Mouse (Mus musculus): ENCODE measurements at regions not wholly inside any gene's neighbourhood (a gene's known extent, or its start where the extent isn't known, plus 50 kb on each side); places are given as distances from the start of the nearest gene placed in this dataset.

DNA sequence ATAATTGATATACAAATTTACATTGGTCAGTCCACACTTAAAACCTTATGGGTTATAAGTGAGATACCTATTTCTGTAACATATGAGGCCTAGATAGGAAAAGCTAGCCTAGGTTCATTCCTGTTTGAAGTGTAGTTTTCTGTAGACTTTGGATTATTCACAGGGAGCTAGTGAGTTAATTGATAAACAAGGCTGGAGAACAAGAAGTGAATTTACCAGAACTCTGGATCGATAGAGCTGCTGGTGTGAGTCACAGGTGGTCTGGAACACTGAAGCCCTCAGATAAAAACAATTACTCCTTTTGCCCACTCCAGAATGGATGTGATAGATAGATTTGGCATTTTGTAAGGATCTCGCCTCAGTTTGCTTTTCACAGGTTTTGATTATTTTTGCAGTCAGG lies 62.0 kb upstream of the Rtl1 start:
- DNase-seq (ENCODE audit: low spot score): no peak

DNA sequence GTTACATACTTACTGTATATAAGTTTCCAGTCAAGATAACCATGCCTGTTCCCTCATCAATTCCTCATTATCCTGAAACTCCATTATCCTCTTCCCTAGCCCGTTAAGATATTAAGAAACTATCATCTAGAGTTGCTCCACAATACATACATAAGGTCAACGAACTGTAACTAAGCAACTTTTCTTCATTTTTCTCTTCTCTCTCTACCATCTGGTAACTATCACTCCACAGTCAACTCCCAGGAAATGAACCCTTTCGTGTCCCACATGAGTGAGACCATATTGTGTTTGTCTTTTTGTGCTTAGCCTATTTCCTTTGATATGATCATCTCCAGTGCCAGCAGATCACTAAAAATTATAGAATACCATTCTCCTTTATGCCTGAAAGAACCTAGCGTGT lies 74.6 kb upstream of the Rtl1 start:
- DNase-seq (ENCODE audit: low spot score): no peak

DNA sequence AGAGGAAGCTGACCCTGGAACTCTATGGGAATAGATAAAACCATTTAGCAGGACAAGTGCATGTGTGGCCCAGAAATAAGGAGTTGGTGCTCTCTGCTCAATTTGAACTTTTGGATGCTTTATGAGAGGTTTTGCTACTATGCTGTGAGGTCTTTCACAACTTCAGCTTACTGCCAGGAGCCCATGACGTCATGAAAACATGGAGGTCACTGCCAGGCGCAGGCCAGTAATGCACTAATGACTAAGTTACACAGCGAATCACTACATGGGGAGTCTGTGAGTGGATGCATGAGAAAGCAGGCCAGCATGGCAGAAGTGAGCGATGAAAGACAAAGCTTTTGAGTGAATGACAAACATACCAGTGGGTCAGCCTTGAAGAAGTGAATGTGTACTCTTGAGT lies 93.9 kb upstream of the Rtl1 start:
- no peak for DNase-seq (ENCODE audit: low spot score)

DNA sequence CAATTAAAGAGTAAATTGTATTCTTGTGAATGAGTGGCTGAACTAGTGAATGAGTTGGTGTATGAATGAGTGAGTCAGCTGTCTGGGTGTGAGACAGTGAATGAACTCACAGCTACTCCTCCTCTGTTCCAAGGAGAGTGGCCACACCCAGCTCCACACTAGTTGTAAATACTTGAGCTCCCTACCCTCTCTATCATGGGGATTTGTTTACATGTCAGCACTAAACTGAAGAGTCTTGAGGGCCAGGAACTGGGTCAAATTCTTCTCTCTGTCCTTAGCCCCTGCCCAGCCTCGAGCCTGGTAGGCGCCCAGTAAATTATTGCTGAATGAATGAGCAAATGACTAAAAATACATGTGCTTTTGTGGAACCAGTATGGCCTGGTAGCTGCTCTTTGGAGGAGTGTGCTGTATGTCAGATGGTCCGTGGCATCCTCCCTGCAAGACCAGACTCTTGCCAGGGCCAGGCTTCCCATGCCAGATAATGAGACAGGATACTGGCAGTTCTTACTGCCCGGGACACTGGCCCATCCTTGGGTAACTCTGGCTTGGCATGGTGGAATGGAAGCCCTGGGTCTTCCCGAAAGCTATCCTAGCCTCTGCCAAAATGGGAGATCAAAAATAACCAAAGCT lies 94.8 kb upstream of the Rtl1 start:
- DNase-seq (ENCODE audit: low spot score): no peak

DNA sequence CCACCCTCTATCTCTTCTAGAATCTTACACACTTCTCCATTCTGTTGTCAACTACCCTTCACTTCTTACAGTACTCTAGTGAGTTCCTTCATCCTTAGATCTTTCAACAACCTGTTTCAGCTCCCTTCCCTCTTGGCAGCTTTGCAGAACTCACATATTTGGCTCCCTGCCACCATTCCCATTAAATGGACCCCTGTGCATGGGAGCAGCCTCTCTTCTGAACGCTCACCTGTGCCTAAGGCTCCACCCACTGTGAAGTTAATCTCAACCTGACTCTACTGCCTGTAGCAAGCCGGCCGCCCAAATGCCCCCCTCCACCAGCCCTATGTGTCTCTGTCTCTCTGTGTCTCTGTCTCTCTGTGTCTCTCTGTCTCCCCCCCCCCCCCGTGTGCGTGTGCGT lies 106.7 kb upstream of the Rtl1 start:
- DNase-seq (ENCODE audit: low spot score): no peak

DNA sequence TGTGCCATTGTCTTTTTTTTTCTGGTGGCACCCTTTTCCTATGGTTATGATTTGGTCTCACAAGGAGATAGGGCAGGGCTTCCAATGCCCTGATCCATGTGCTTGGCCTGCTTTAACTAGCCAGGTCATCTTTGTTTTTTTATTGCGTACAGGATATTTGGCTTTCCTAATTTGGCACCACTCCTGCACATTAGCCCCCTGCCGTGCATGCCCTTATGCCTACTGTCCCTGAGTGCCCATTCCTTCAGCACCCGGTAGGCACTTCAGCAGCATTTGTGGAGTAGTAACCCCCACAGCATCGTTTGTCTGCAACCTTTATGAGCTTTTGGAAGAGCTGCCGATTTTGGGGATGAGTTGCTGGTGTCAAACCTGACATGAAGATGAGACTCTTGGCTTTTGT lies 109.5 kb upstream of the Rtl1 start:
- DNase-seq (ENCODE audit: low spot score): no peak

DNA sequence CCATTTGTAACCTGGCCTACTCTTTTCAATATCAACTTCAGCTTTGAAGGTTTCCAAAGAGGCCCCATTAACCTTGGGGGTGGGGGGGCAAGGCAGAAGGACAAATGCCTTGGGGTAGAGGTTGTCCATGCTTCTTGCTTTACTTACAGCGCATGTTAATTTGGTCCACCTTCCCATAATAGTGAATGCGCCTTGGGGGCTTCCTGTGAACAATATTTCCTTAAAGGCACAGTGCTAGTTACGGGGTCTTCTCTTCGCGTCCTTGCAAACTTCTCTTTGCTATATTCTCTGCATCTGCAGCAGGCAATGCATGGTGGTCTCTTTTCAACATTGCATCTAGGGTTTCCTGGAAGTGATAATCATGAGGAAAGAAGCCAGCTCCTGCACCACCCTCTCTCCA lies 111.3 kb upstream of the Rtl1 start:
- DNase-seq (ENCODE audit: low spot score): no peak

DNA sequence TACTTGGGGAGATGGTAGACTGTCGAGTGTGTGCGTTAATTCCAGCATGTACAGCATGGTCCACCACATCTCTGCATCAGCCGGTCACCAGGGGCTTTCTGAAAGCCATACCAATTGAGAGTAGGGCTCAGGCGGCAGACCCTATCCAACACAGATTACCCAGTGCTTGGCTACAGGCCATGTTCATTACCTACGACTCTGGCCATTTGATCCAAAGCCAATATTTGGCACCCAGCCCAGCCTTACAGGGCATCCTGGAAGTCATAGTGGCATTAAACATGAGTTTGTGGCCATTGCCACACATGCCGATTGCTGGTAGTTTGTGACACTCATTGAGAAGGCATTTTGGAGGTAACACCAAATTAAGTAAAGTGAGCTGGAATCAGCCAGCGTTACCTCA lies 111.8 kb upstream of the Rtl1 start:
- DNase-seq (ENCODE audit: low spot score): no peak

DNA sequence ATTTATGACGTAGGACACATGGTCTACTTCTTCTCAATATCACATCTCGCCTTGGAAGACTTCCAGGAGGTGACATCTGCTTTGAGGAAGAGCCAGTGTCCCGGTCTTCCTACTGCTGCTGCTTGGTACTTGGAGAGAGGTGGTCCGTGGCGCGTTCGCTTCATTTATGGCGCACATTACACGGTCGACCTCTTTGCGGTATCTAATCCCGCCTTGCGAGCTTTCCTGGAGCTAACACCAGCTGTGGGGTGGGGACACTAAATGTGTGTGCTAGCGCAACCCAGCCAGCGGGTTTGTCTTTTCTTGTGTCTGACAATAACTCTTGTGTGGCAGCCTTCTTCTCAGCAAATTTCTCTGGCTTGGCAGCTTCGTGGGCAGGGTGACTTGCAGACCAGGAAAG lies 112.3 kb upstream of the Rtl1 start:
- no peak for DNase-seq (ENCODE audit: low spot score)

DNA sequence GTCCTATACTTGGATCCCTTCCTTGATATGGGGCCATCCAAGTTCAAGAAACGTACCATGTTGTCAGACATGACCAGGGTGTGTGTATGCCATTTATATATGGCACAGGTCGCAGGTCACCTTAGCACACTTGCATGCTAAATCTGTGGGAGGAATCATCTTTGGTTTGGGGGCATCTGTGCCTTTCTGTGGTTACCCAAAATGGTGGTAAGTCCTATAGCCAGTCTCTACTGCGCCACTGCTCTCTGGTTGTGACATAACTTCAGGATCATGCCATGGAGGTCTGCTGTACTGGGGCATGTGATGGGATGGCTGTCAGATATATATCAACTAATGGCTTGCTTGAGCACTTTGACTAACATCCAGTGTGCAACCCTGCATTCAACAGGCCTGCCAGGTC lies 112.9 kb upstream of the Rtl1 start:
- DNase-seq (ENCODE audit: low spot score): no peak

DNA sequence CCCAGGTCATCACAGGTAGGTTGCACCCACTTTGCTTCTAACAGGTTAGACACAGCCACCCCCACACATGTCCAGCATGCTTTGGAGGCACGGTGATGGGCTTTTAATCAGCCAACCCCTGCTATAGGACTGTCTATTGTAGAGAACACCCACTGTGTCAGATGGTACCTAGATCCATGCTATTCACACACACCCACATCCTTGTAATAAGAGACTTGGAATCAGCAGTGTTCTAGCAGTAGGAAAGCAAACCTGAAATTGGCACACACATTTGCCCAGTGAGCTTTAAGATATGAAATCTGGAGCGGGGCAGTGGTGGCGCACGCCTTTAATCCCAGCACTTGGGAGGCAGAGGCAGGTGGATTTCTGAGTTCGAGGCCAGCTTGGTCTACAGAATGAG lies 113.9 kb upstream of the Rtl1 start:
- DNase-seq (ENCODE audit: low spot score): no peak

DNA sequence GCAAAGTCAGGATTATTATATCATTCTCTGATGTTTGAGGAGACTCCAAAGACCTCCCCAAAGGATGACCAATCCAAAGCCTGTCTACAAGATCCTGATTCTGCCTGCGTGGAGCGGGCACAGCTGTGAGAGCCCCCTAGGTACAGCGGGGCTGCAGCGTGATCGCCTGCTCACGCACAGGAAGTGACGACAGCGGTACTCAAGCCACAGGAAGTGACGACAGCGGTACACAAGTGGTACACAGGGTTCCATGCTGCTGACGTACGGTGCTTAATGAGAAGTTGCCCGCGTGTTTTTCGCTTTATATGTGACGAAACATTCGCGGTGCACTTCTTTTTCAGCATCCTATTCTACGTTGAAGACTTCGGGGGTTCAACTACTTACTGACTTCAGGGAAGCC lies 116.9 kb upstream of the Rtl1 start:
- no peak for DNase-seq (ENCODE audit: low spot score)

DNA sequence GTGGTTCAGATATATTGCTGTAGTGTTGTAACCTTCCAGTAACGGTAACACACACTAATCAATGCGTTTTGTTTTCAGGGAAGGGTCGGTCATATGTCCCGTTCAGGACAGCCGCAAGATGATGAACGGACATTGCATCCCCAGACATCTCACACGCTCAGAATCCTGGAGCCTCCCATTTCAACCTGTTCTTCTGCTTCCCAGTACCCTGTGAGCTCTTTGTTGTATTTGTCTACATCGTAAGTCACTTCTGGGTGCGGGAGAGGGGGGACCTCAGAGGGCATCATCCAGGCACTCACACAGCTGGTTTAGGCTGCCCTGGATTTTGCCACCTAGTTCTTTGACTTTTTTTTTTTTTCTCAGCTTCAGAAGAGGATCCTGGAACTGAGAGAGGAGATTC lies 117.9 kb upstream of the Rtl1 start:
- no peak for DNase-seq (ENCODE audit: low spot score)

DNA sequence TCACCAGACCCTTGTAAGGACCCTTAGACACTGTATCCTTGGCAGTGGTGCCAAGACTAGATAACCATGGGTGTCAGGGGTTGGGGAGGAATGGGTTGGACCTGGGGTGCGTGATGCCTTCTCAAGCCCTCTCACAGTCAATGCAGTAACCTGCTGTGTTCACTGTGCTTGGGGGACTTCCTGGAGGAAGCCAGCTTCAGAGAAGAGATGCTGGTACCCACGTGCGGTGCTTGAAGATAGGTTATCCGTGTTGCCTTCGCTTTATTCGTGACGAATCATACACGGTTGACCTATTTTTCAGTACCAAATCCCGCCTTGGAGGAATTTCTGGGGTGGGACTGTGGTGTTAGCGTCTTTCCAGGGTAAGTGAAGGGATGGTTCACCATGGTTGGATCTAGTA lies 138.1 kb upstream of the Rtl1 start:
- no peak for DNase-seq (ENCODE audit: low spot score)

DNA sequence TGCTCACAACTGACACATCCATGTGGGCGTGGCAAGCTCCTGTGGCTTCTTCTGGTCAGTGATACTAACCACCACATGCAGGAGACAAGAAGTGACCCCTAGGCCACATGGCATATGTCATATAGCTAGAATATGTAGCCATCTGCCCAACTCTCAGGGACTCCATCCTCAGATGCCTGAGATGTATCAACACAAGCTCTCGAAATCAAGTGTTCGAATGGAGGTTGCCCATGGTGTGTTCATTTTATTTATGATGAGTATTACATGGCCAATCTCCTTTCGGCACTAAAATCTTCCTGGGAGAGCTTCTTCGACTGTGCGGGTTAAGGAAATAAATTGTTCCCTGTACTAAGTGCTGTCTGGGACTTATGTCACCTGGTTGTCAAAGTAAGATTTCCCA lies 138.8 kb upstream of the Rtl1 start:
- DNase-seq (ENCODE audit: low spot score): no peak

DNA sequence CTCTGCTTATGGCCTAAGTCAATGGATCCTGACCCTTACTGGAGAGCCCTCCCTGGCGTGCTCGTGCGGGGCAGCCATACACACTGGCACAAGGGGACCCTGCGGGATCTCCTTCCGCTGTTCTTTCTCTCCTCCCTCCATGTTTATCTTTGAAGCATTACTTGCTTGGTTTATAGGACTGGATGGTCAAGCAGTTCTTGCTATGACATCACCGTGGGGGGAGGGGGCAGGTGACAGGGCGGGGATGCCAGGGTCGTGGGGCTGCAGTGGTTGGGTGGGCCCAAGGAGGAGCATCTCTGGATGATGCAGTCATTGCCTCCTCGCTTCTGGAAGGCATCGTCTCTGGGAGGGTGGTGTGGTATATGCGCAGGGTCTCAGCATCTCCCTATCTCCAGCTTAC lies 142.4 kb upstream of the Rtl1 start:
- DNase-seq (ENCODE audit: low spot score): no peak

DNA sequence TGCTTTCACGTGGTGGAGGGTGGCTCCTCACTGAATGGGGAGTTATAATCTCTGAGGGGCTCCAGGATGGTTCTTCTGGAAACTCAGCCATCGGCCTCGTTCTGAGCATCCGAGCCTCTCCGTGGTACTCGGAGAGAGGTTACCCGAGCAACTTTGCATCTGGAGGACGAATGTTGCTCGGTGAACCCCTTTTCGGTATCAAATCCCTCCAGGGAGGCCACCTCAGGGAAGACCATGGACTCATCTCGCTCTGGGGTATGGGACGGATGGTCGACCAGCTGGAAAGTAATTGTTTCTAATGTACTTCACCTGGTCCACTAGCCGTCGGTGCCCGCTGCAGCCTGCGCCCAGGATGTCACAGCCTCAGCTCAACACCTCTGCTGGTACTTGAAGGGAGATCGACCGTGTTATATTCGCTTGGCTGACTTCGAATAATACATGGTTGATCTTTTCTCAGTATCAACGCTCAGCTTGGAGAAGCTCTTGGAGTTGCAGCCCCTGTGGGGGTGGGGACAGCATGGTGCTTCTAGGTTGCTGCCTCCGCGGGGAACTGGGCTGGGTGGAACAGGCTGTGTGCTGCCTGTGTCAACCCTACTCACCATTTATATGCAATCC lies 143.0 kb upstream of the Rtl1 start:
- DNase-seq (ENCODE audit: low spot score): no peak

DNA sequence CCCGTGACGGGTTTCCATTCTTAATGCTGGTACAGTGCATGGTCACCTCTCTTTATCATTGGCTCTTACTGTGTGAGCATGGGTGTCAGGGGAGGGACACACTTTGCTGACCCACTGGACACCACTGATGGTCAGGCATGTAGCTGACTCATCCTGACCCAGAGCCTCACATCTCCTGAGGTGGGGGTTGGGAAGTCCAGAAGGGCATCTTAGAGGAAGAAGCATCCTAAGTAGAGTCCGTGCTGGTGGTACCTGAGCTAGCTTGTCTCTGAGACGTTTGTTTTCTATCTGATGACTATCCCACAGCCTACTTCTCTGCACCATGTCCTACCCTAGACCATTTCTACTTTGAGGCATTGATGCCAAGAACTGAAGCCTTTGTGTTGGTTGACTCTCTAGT lies 144.1 kb upstream of the Rtl1 start:
- no peak for DNase-seq (ENCODE audit: low spot score)

DNA sequence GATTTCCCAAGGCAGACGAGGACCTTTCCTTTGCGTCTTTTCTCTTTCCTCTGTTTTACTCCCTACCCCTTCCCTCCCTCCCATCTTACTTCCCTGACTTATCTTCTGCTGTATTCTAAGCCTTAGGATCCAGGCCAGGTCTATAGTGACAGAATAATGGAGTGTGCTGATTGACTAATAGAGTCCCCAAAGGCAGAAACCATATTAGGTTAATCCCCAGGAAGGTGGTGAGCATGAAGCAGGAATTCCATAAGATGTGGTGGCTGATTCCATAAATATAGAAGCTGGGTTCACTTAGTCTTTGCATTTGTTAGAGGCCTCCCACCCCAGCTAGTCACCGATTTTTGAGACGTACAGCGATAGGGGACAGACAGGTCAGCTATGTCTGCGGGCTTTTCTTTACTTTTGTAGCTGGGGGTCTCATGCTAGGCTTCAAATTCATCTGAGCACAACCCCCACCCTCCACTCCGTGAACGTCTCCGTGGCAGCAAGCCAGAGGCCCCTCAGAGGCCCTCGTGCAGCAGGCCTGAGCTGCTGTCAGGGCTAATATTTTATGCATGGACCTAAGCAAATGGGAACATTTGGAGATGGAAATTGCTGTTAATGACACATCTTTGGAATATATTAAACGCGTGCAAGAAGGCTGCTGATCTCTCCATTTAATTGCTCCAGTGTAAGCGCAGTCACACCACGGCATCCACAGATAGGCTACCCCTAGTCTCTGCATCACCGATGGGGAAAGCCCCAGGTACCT lies 145.8 kb upstream of the Rtl1 start:
- DNase-seq (ENCODE audit: low spot score): no peak

DNA sequence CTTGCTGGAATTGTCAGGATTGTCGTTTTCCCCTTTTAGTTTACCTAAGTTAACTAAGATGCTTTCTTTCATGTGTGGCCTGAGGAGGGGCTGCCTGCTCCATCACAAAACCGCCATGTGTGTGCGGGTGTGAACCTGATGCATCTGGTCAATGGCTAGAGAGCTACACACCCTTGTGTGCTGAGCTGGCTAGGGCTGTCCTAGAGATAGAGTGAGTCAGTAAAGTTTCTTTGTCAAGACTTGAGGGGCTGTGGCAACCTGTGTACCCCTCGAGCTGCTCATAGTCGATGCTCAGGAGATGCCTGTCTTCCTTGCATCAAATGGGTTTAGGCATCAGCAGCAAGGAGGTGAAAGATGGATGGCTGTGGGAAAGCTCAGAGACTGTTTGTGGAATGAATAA lies 147.1 kb upstream of the Rtl1 start:
- no peak for DNase-seq (ENCODE audit: low spot score)

DNA sequence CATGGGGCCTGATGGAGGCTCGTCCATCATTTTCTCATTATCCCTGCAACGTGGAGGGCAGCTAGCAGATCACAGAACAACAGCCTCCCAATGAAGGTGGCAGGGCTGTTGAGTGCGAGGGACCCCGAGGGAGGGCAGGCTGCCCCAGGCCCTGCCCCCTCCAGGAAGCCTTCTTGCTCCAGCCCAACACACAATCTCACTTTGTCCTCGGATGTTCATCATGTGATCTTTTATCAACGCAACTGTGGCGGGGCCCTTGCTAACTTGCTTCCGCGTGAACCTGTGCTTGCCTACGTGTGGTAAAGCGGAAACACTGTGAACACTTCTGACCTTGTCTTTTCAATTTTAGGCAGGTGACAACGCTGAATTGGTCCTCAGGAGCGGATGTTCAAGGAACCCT lies 147.6 kb upstream of the Rtl1 start:
- DNase-seq (ENCODE audit: low spot score): no peak

DNA sequence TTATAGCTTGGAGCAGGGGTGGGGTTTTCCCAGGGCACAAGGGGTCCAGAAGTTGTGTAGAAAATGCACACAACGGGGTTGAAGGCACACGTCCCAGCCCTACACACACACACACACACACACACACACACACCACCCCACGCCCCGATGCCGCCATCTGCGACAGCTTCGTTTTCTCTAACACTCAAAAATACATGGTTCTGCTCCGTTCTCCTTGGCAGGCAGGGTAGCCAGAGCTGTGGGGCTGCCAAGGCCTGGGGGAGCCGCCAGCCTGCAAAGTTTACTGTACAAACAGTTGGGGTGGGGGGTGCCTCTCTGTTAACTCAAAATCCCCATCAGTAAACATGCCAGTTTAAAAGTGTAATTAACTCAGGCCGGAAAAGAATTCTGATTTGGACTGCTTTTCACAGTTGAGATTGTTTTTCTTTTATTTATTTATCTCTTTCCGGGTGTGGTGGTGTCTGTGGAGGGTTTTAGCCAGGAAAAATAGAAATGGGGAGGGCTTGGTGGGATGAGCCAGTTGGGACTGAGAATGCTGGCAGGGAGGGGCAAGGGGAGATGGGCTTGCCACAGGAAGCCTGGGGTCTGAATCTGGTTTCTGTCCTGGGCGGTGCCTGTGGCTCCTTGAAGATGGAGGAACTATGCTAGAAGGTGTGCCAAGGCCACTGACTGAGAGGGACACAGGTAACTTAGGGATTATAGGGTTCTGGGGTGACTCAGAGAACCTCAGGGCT lies 148.4 kb upstream of the Rtl1 start:
- DNase-seq (ENCODE audit: low spot score): no peak

DNA sequence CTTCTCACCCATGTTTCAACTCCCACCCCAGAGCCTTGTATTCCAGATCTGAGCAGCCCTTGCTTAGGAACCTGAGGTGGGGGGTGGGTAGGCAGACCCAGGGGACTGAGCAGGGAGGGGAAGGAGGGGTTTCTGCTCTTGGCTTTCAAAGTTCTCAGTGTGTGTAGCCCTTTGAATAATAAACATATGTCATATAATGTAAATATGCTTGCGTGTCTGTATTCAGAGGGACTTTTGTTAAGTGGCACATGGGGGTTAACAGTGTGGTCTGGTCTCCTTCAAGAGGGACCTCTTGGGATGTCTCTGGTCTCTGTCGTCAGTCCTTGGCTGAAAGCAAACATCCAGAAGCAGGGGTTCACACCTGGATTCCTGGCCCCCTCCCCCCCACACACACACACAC lies 149.1 kb upstream of the Rtl1 start:
- no peak for DNase-seq (ENCODE audit: low spot score)

Measured in ovary, postnatal 36 days (tissue).